Mouse (Mus musculus) macrophage (primary cell): ENCODE measurements around the gene Caps2. TPM values are rescaled to one million over a fixed set of nuclear protein-coding genes. Genes with fewer than 3 reads are reported as not detected.
"Not testable (repeated sequence)": the region's sequence is repeated elsewhere in the genome, so short reads cannot be mapped to it uniquely, and the experiment has no call there.

Experiments
- H3K27ac ChIP-seq: fragments of 350-480 bp; formaldehyde crosslinking; 2 replicates; pipeline ENCODE4 v1.9.0; 2021
- H3K36me3 ChIP-seq: fragments of 350-480 bp; formaldehyde crosslinking; 2 replicates; pipeline ENCODE4 v1.9.0; 2021; ENCODE audit errors: inconsistent target
- H3K4me3 ChIP-seq: fragments of 350-480 bp; formaldehyde crosslinking; 2 replicates; pipeline ENCODE4 v1.9.0; 2021; ENCODE audit errors: inconsistent target
- H3K79me2 ChIP-seq: fragments of 350-480 bp; formaldehyde crosslinking; 2 replicates; pipeline ENCODE4 v1.9.0; 2021; ENCODE audit errors: inconsistent target
- WGBS: methylation state at CpG from one replicate; pipeline ENCODE4 v1.1.7; 2026; ENCODE audit warnings: inconsistent platforms; ENCODE audit not compliant: missing documents; 5-methylcytosine and 5-hydroxymethylcytosine counted together
- polyA plus RNA-seq: library from polyadenylated mRNA; stranded (reverse); fragments of 250-400 nt; gene quantifications from 3 replicates; pipeline ENCODE4 v1.2.4, GENCODE M21; 2018; ENCODE audit warnings: inconsistent platforms
- total RNA-seq, 78 experiments: library from RNA; depleted of rRNA; stranded (reverse); fragments of 250-400 nt; gene quantifications; 1 replicate in 9 of 78; 2 replicates in 24 of 78; 3 replicates in 43 of 78; 4 replicates in 2 of 78; pipeline ENCODE4 v1.2.4; 2018; ENCODE audit warnings: inconsistent platforms in 56 of 78

The Caps2 gene
- total RNA-seq (2018; cell fraction: chromatin; rRNA removed): under 1 TPM in 1 of 26 experiments, not detected in 25; 0.33 TPM
- total RNA-seq (2018; cell fraction: cytosol; rRNA removed): not detected
- not detected for total RNA-seq (2018; cell fraction: nucleus; rRNA removed)
- polyA plus RNA-seq: not detected in 3 replicates

GRCm38 (mm10) chr10:112163168-112163766, at the start of gene Caps2:
TSS of gene Caps2 (plus strand) at chr10:112163621.
- H3K4me3 ChIP-seq: no peak within 1 kb of the TSS
- no peak within 1 kb of the TSS for H3K27ac ChIP-seq
- H3K36me3 ChIP-seq: no peaks in the 10 kb centered on the region
- no peaks in the 10 kb centered on the region for H3K79me2 ChIP-seq
- WGBS: 43% methylated on average over 4 of the region's 4 CpGs

- 88% methylated on average over 1 of the region's 2 CpGs for WGBS
- not testable (repeated sequence) for H3K79me2 ChIP-seq, H3K36me3 ChIP-seq, H3K27ac ChIP-seq, H3K4me3 ChIP-seq
Measured at GRCm38 (mm10) chr10:112125090-112125489, 38.3 kb upstream of the Caps2 start.

- not testable (repeated sequence) for H3K27ac ChIP-seq, H3K4me3 ChIP-seq, H3K36me3 ChIP-seq, H3K79me2 ChIP-seq
- WGBS: 93% methylated on average over 6 of the region's 6 CpGs
Measured at GRCm38 (mm10) chr10:112127682-112128230, 35.7 kb upstream of the Caps2 start.

- 93% methylated on average over 3 of the region's 3 CpGs for WGBS
- no peaks in the 10 kb centered on the region for H3K79me2 ChIP-seq
Measured at GRCm38 (mm10) chr10:112132194-112132593, 31.2 kb upstream of the Caps2 start.

GRCm38 (mm10) chr10:112138050-112138870, 25.2 kb upstream of the Caps2 start:
- H3K79me2 ChIP-seq: no peaks in the 10 kb centered on the region
- 16% methylated on average over 9 of the region's 9 CpGs for WGBS
- no peak overlapping the region for H3K27ac ChIP-seq
- no peaks in the 10 kb centered on the region for H3K36me3 ChIP-seq
- H3K4me3 ChIP-seq: 0 out of 2 replicates have a peak overlapping the region, but pooled peaks have one; percentile 1

More at GRCm38 (mm10) chr10:112132194-112132593, 31.2 kb upstream of the Caps2 start:
- H3K36me3 ChIP-seq: no peaks in the 10 kb centered on the region
- no peak overlapping the region for H3K27ac ChIP-seq
- H3K4me3 ChIP-seq: no peak overlapping the region

- WGBS: 45% methylated on average over 6 of the region's 6 CpGs
- H3K79me2 ChIP-seq: no peaks in the 10 kb centered on the region
- H3K36me3 ChIP-seq: no peaks in the 10 kb centered on the region
- H3K27ac ChIP-seq: no peak overlapping the region
- 0 out of 2 replicates have a peak overlapping the region, but pooled peaks have one; percentile 1 for H3K4me3 ChIP-seq
Measured at GRCm38 (mm10) chr10:112138871-112139430, 24.5 kb upstream of the Caps2 start.

GRCm38 (mm10) chr10:112139834-112140233, 23.6 kb upstream of the Caps2 start:
- WGBS: 25% methylated on average over 2 of the region's 2 CpGs
- H3K79me2 ChIP-seq: no peaks in the 10 kb centered on the region
- H3K27ac ChIP-seq: no peak overlapping the region
- H3K36me3 ChIP-seq: no peaks in the 10 kb centered on the region
- no peak overlapping the region for H3K4me3 ChIP-seq

- not testable (repeated sequence) for H3K4me3 ChIP-seq, H3K79me2 ChIP-seq, H3K27ac ChIP-seq, H3K36me3 ChIP-seq
- WGBS: 24% methylated on average over 15 of the region's 15 CpGs
Measured at GRCm38 (mm10) chr10:112159882-112160560, 3.4 kb upstream of the Caps2 start, which contains the start of gene Glipr1l3. TSS of gene Glipr1l3 (minus strand) at chr10:112160327.

- H3K79me2 ChIP-seq, H3K36me3 ChIP-seq, H3K4me3 ChIP-seq, H3K27ac ChIP-seq: not testable (repeated sequence)
- WGBS: 50% methylated on average over 8 of the region's 13 CpGs
Measured at GRCm38 (mm10) chr10:112177027-112177426, 13.6 kb downstream of the Caps2 start.

- WGBS: 71% methylated on average over 1 of the region's 2 CpGs
- H3K36me3 ChIP-seq: not testable (repeated sequence)
Measured at GRCm38 (mm10) chr10:112193919-112194318, 30.5 kb downstream of the Caps2 start.

GRCm38 (mm10) chr10:112203463-112203862, 40.0 kb downstream of the Caps2 start:
- no peak overlapping the region for H3K4me3 ChIP-seq
- no peak overlapping the region for H3K27ac ChIP-seq
- H3K79me2 ChIP-seq: no peaks in the 10 kb centered on the region
- no peaks in the 10 kb centered on the region for H3K36me3 ChIP-seq
- 67% methylated on average over 1 of the region's 2 CpGs for WGBS

More at GRCm38 (mm10) chr10:112193919-112194318, 30.5 kb downstream of the Caps2 start:
- not testable (repeated sequence) for H3K27ac ChIP-seq, H3K79me2 ChIP-seq, H3K4me3 ChIP-seq

GRCm38 (mm10) chr10:112227073-112227472, 63.7 kb downstream of the Caps2 start:
- H3K27ac ChIP-seq: no peak overlapping the region
- no peaks in the 10 kb centered on the region for H3K36me3 ChIP-seq
- 100% methylated on average over 1 of the region's 1 CpGs for WGBS

GRCm38 (mm10) chr10:112229091-112229843, 65.8 kb downstream of the Caps2 start:
- H3K27ac ChIP-seq, H3K4me3 ChIP-seq, H3K79me2 ChIP-seq, H3K36me3 ChIP-seq: not testable (repeated sequence)
- 84% methylated on average over 6 of the region's 6 CpGs for WGBS

More at GRCm38 (mm10) chr10:112227073-112227472, 63.7 kb downstream of the Caps2 start:
- H3K79me2 ChIP-seq: no peaks in the 10 kb centered on the region
- no peak overlapping the region for H3K4me3 ChIP-seq
